Mouse (Mus musculus): ENCODE measurements around the gene Rln3. TPM values are rescaled to one million over a fixed set of nuclear protein-coding genes. Genes with fewer than 3 reads are reported as not detected.

The Rln3 gene
- polyA plus RNA-seq, 2 experiments, result not detected

- Histone ChIP-seq H3K4me2 (ENCODE audit: low read depth) (no peak overlapping the region), H3K9me3 (ENCODE audit: control insufficient read depth, low read length) (no peaks in the 10 kb centered on the region), H3K4me1 (replicated peaks; ENCODE audit: control insufficient read depth in 2 of 2, insufficient read depth in 2 of 2, low read length in 1 of 2) (no peaks in the 10 kb centered on the region), H3K36me3 (replicated peaks; ENCODE audit: control insufficient read depth, insufficient read depth, low read depth) (no peaks in the 10 kb centered on the region; the same call in 1 of the 2 replicates), H3K4me3 (ENCODE audit: insufficient read depth in 1 of 2, low read depth in 2 of 2, low read length in 2 of 2) (no peak overlapping the region), H3K9ac (replicated peaks) (no peak overlapping the region), H3K27me3 (ENCODE audit: control insufficient read depth, insufficient read depth, low read length) (no peaks in the 10 kb centered on the region), H3K27ac (no peak overlapping the region)
- TF ChIP-seq EP300 (IDR thresholded peaks at IDR 0.05; ENCODE audit: low read depth) (no peak), CTCF (IDR thresholded peaks at IDR 0.05; ENCODE audit: low read depth) (no peak)
- no peak for ATAC-seq (ENCODE audit: insufficient read depth)
- DNase-seq (ENCODE audit: low read depth in 3 of 3, low spot score in 3 of 3), result no peak
- WGBS (ENCODE audit: insufficient replicate concordance), result 82% methylated on average over 42 of the region's 42 CpGs
Measured at GRCm38 (mm10) chr8:84084341-84085115, 39.7 kb upstream of the Rln3 start.

- Histone ChIP-seq H3K4me2 (ENCODE audit: low read depth) (no peak overlapping the region), H3K36me3 (replicated peaks; ENCODE audit: control insufficient read depth, insufficient read depth, low read depth) (no peaks in the 10 kb centered on the region; the same call in 1 of the 2 replicates), H3K27me3 (ENCODE audit: control insufficient read depth, insufficient read depth, low read length) (no peaks in the 10 kb centered on the region), H3K9me3 (ENCODE audit: control insufficient read depth, low read length) (no peaks in the 10 kb centered on the region), H3K4me3 (ENCODE audit: insufficient read depth in 1 of 2, low read depth in 2 of 2, low read length in 2 of 2) (no peak overlapping the region), H3K9ac (replicated peaks) (no peak overlapping the region), H3K4me1 (replicated peaks; ENCODE audit: control insufficient read depth in 2 of 2, insufficient read depth in 2 of 2, low read length in 1 of 2) (no peaks in the 10 kb centered on the region), H3K27ac (no peak overlapping the region)
- TF ChIP-seq CTCF (IDR thresholded peaks at IDR 0.05; ENCODE audit: low read depth), result 0 out of 2 replicates have a peak, but pooled peaks have one; percentile 20
- TF ChIP-seq EP300 (IDR thresholded peaks at IDR 0.05; ENCODE audit: low read depth), result no peak
- DNase-seq (ENCODE audit: low read depth in 3 of 3, low spot score in 3 of 3), result no peak
- peak; percentile 45; the same call in 1 of the 2 replicates for ATAC-seq (ENCODE audit: insufficient read depth)
- 67% methylated on average over 8 of the region's 8 CpGs for WGBS (ENCODE audit: insufficient replicate concordance)
Measured at GRCm38 (mm10) chr8:84083829-84084241, 39.0 kb upstream of the Rln3 start.

GRCm38 (mm10) chr8:84079206-84079605, 34.4 kb upstream of the Rln3 start:
- H3K9ac ChIP-seq (replicated peaks), result no peak overlapping the region
- no peaks in the 10 kb centered on the region for H3K9me3 ChIP-seq (ENCODE audit: control insufficient read depth, low read length)
- WGBS (ENCODE audit: insufficient replicate concordance), result 64% methylated on average over 5 of the region's 5 CpGs
- no peaks in the 10 kb centered on the region for H3K4me1 ChIP-seq (replicated peaks; ENCODE audit: control insufficient read depth in 2 of 2, insufficient read depth in 2 of 2, low read length in 1 of 2)
- H3K4me3 ChIP-seq (ENCODE audit: insufficient read depth in 1 of 2, low read depth in 2 of 2, low read length in 2 of 2), result no peak overlapping the region
- DNase-seq (ENCODE audit: low read depth in 3 of 3, low spot score in 3 of 3) (no peak), ATAC-seq (ENCODE audit: insufficient read depth) (no peak)
- no peak for TF ChIP-seq EP300 (IDR thresholded peaks at IDR 0.05; ENCODE audit: low read depth)
- no peak for TF ChIP-seq CTCF (IDR thresholded peaks at IDR 0.05; ENCODE audit: low read depth)
- H3K4me2 ChIP-seq (ENCODE audit: low read depth), result no peak overlapping the region
- H3K36me3 ChIP-seq (replicated peaks; ENCODE audit: control insufficient read depth, insufficient read depth, low read depth), result no peaks in the 10 kb centered on the region; the same call in 1 of the 2 replicates
- H3K27ac ChIP-seq, result no peak overlapping the region
- no peaks in the 10 kb centered on the region for H3K27me3 ChIP-seq (ENCODE audit: control insufficient read depth, insufficient read depth, low read length)

GRCm38 (mm10) chr8:84076849-84077248, 32.0 kb upstream of the Rln3 start:
- no peak for ATAC-seq (ENCODE audit: insufficient read depth)
- no peaks in the 10 kb centered on the region for H3K9me3 ChIP-seq (ENCODE audit: control insufficient read depth, low read length)
- H3K9ac ChIP-seq (replicated peaks), result no peak overlapping the region
- TF ChIP-seq CTCF (IDR thresholded peaks at IDR 0.05; ENCODE audit: low read depth) (no peak), EP300 (IDR thresholded peaks at IDR 0.05; ENCODE audit: low read depth) (no peak)
- H3K27ac ChIP-seq, result no peak overlapping the region
- no peaks in the 10 kb centered on the region for H3K4me1 ChIP-seq (replicated peaks; ENCODE audit: control insufficient read depth in 2 of 2, insufficient read depth in 2 of 2, low read length in 1 of 2)
- no peak overlapping the region for H3K4me2 ChIP-seq (ENCODE audit: low read depth)
- H3K27me3 ChIP-seq (ENCODE audit: control insufficient read depth, insufficient read depth, low read length), result no peaks in the 10 kb centered on the region
- DNase-seq (ENCODE audit: low read depth in 3 of 3, low spot score in 3 of 3), result no peak
- H3K4me3 ChIP-seq (ENCODE audit: insufficient read depth in 1 of 2, low read depth in 2 of 2, low read length in 2 of 2), result no peak overlapping the region
- no peaks in the 10 kb centered on the region for H3K36me3 ChIP-seq (replicated peaks; ENCODE audit: control insufficient read depth, insufficient read depth, low read depth)
- WGBS (ENCODE audit: insufficient replicate concordance), result 84% methylated on average over 3 of the region's 3 CpGs

GRCm38 (mm10) chr8:84076412-84076811, 31.6 kb upstream of the Rln3 start:
- DNase-seq (ENCODE audit: low read depth in 3 of 3, low spot score in 3 of 3), result no peak
- no peak overlapping the region for H3K4me3 ChIP-seq (ENCODE audit: insufficient read depth in 1 of 2, low read depth in 2 of 2, low read length in 2 of 2)
- TF ChIP-seq EP300 (IDR thresholded peaks at IDR 0.05; ENCODE audit: low read depth) (no peak), CTCF (IDR thresholded peaks at IDR 0.05; ENCODE audit: low read depth) (no peak)
- H3K9ac ChIP-seq (replicated peaks), result no peak overlapping the region
- 31% methylated on average over 1 of the region's 1 CpGs for WGBS (ENCODE audit: insufficient replicate concordance)
- H3K4me1 ChIP-seq (replicated peaks; ENCODE audit: control insufficient read depth in 2 of 2, insufficient read depth in 2 of 2, low read length in 1 of 2), result no peaks in the 10 kb centered on the region
- H3K4me2 ChIP-seq (ENCODE audit: low read depth), result no peak overlapping the region
- H3K27me3 ChIP-seq (ENCODE audit: control insufficient read depth, insufficient read depth, low read length), result no peaks in the 10 kb centered on the region
- H3K27ac ChIP-seq, result no peak overlapping the region
- no peak for ATAC-seq (ENCODE audit: insufficient read depth)
- H3K36me3 ChIP-seq (replicated peaks; ENCODE audit: control insufficient read depth, insufficient read depth, low read depth), result no peaks in the 10 kb centered on the region
- no peaks in the 10 kb centered on the region for H3K9me3 ChIP-seq (ENCODE audit: control insufficient read depth, low read length)
